Mouse (Mus musculus): ENCODE data around the gene Gnat2. TPM values are rescaled to one million over a fixed set of nuclear protein-coding genes. Genes with fewer than 3 reads are reported as not detected.

Gene Gnat2
- polyA plus RNA-seq (2016; fragmentation: Nextera tagmentation; extraction: Ambion mirVana), result 2.7 and 3.3 TPM in 2 replicates

GRCm38 (mm10) chr3:108092536-108093115 lies at the start of gene Gnat2:
Gnat2 (plus strand) TSS chr3:108092789.
- Histone ChIP-seq H3K36me3 (no peaks in the 10 kb centered on the region), H3K9ac (0 out of 2 replicates have a peak within 1 kb of the TSS, but pooled peaks have one; percentile 18), H3K4me1 (peaks cover 73% of the 10 kb centered on the region), H3K27ac (peak within 1 kb of the TSS; percentile 52; the same call in 1 of the 2 replicates), H3K4me3 (no peak within 1 kb of the TSS), H3K9me3 (replicated peaks) (no peaks in the 10 kb centered on the region), H3K4me2 (no peak within 1 kb of the TSS), H3K27me3 (replicated peaks) (no peaks in the 10 kb centered on the region)
- no peak for ATAC-seq
- 79% methylated on average over 15 of the region's 15 CpGs for WGBS (ENCODE audit: insufficient replicate concordance)

- Histone ChIP-seq H3K9me3 (replicated peaks) (no peaks in the 10 kb centered on the region), H3K4me2 (peak within 1 kb of the TSS; percentile 94), H3K27me3 (replicated peaks) (no peaks in the 10 kb centered on the region), H3K4me1 (peaks cover 46% of the 10 kb centered on the region), H3K36me3 (no peaks in the 10 kb centered on the region), H3K4me3 (peak within 1 kb of the TSS; percentile 66), H3K9ac (peak within 1 kb of the TSS; percentile 73), H3K27ac (peak within 1 kb of the TSS; percentile 86)
- 3% methylated on average over 29 of the region's 29 CpGs for WGBS (ENCODE audit: insufficient replicate concordance)
- ATAC-seq, result peak; percentile 96
These were observed 48.0 kb upstream of the Gnat2 start, which contains the start of gene Gstm4 for GRCm38 (mm10) chr3:108044394-108045140. Gstm4 (minus strand) TSS chr3:108044894.

- Histone ChIP-seq H3K4me1 (peaks cover 37% of the 10 kb centered on the region), H3K36me3 (no peaks in the 10 kb centered on the region), H3K9ac (no peak overlapping the region), H3K4me3 (no peak overlapping the region), H3K9me3 (replicated peaks) (no peaks in the 10 kb centered on the region), H3K27ac (no peak overlapping the region), H3K4me2 (no peak overlapping the region), H3K27me3 (replicated peaks) (0 out of 2 replicates have a peak, but pooled peaks cover 2% of the 10 kb centered on the region)
- no peak for ATAC-seq
- 68% methylated on average over 2 of the region's 2 CpGs for WGBS (ENCODE audit: insufficient replicate concordance)
These were observed 45.5 kb upstream of the Gnat2 start for GRCm38 (mm10) chr3:108046944-108047655.

GRCm38 (mm10) chr3:108048306-108048705 lies 44.3 kb upstream of the Gnat2 start:
- H3K4me3 ChIP-seq, result no peak overlapping the region
- H3K36me3 ChIP-seq, result no peaks in the 10 kb centered on the region
- 74% methylated on average over 3 of the region's 3 CpGs for WGBS (ENCODE audit: insufficient replicate concordance)
- no peaks in the 10 kb centered on the region for H3K9me3 ChIP-seq (replicated peaks)
- no peak overlapping the region for H3K9ac ChIP-seq
- H3K4me2 ChIP-seq, result no peak overlapping the region
- no peak overlapping the region for H3K27ac ChIP-seq
- no peak for ATAC-seq
- peaks cover 35% of the 10 kb centered on the region for H3K4me1 ChIP-seq
- H3K27me3 ChIP-seq (replicated peaks), result 0 out of 2 replicates have a peak, but pooled peaks cover 2% of the 10 kb centered on the region

- Histone ChIP-seq H3K27me3 (replicated peaks) (0 out of 2 replicates have a peak, but pooled peaks cover 2% of the 10 kb centered on the region), H3K4me2 (no peak overlapping the region), H3K4me3 (no peak overlapping the region), H3K4me1 (peaks cover 13% of the 10 kb centered on the region), H3K27ac (no peak overlapping the region), H3K36me3 (no peaks in the 10 kb centered on the region), H3K9me3 (replicated peaks) (no peaks in the 10 kb centered on the region), H3K9ac (no peak overlapping the region)
- no peak for ATAC-seq
- 77% methylated on average over 5 of the region's 5 CpGs for WGBS (ENCODE audit: insufficient replicate concordance)
These were observed 42.1 kb upstream of the Gnat2 start for GRCm38 (mm10) chr3:108050493-108050892.

GRCm38 (mm10) chr3:108061420-108061819 lies 31.2 kb upstream of the Gnat2 start:
- ATAC-seq, result no peak
- no peak overlapping the region for H3K9ac ChIP-seq
- H3K9me3 ChIP-seq (replicated peaks), result no peaks in the 10 kb centered on the region
- H3K4me3 ChIP-seq, result no peak overlapping the region
- H3K4me2 ChIP-seq, result peak overlapping the region; percentile 33
- H3K27me3 ChIP-seq (replicated peaks), result no peaks in the 10 kb centered on the region; the same call in 1 of the 2 replicates
- no peak overlapping the region for H3K27ac ChIP-seq
- no peaks in the 10 kb centered on the region for H3K36me3 ChIP-seq
- 6% methylated on average over 7 of the region's 7 CpGs for WGBS (ENCODE audit: insufficient replicate concordance)
- H3K4me1 ChIP-seq, result 0 out of 2 replicates have a peak, but pooled peaks cover 3% of the 10 kb centered on the region

- Histone ChIP-seq H3K36me3 (no peaks in the 10 kb centered on the region), H3K9me3 (replicated peaks) (no peaks in the 10 kb centered on the region), H3K9ac (no peak overlapping the region), H3K27ac (no peak overlapping the region), H3K4me1 (0 out of 2 replicates have a peak, but pooled peaks cover 3% of the 10 kb centered on the region), H3K4me3 (no peak overlapping the region), H3K4me2 (no peak overlapping the region), H3K27me3 (replicated peaks) (no peaks in the 10 kb centered on the region; the same call in 1 of the 2 replicates)
- ATAC-seq, result no peak
- 77% methylated on average over 8 of the region's 8 CpGs for WGBS (ENCODE audit: insufficient replicate concordance)
These were observed 29.9 kb upstream of the Gnat2 start for GRCm38 (mm10) chr3:108062648-108063047.

- 76% methylated on average over 4 of the region's 4 CpGs for WGBS (ENCODE audit: insufficient replicate concordance)
- H3K4me2 ChIP-seq, result no peak overlapping the region
- no peak overlapping the region for H3K9ac ChIP-seq
These were observed 27.9 kb upstream of the Gnat2 start for GRCm38 (mm10) chr3:108064672-108065071.

GRCm38 (mm10) chr3:108065551-108065950 lies 27.0 kb upstream of the Gnat2 start:
- no peak for ATAC-seq

More at GRCm38 (mm10) chr3:108064672-108065071, 27.9 kb upstream of the Gnat2 start:
- H3K36me3 ChIP-seq, result no peaks in the 10 kb centered on the region
- H3K27ac ChIP-seq, result no peak overlapping the region
- no peak overlapping the region for H3K4me3 ChIP-seq
- H3K4me1 ChIP-seq, result peaks cover 17% of the 10 kb centered on the region
- no peaks in the 10 kb centered on the region; the same call in 1 of the 2 replicates for H3K27me3 ChIP-seq (replicated peaks)
- H3K9me3 ChIP-seq (replicated peaks), result no peaks in the 10 kb centered on the region
- peak; percentile 9; the same call in 1 of the 2 replicates for ATAC-seq

GRCm38 (mm10) chr3:108067370-108067934 lies 25.1 kb upstream of the Gnat2 start:
- Histone ChIP-seq H3K4me2 (no peak overlapping the region), H3K9me3 (replicated peaks) (no peaks in the 10 kb centered on the region), H3K4me3 (no peak overlapping the region), H3K27ac (0 out of 2 replicates have a peak overlapping the region, but pooled peaks have one; percentile 25), H3K9ac (no peak overlapping the region), H3K36me3 (peaks cover 9% of the 10 kb centered on the region), H3K27me3 (replicated peaks) (no peaks in the 10 kb centered on the region; the same call in 1 of the 2 replicates), H3K4me1 (peaks cover 24% of the 10 kb centered on the region)
- ATAC-seq, result no peak
- 64% methylated on average over 6 of the region's 6 CpGs for WGBS (ENCODE audit: insufficient replicate concordance)

More at GRCm38 (mm10) chr3:108065551-108065950, 27.0 kb upstream of the Gnat2 start:
- Histone ChIP-seq H3K36me3 (no peaks in the 10 kb centered on the region), H3K9ac (no peak overlapping the region), H3K27me3 (replicated peaks) (no peaks in the 10 kb centered on the region; the same call in 1 of the 2 replicates), H3K9me3 (replicated peaks) (no peaks in the 10 kb centered on the region), H3K4me3 (no peak overlapping the region), H3K4me1 (peaks cover 25% of the 10 kb centered on the region), H3K4me2 (no peak overlapping the region), H3K27ac (no peak overlapping the region)
- WGBS (ENCODE audit: insufficient replicate concordance), result 76% methylated on average over 9 of the region's 9 CpGs

- no peak overlapping the region for H3K4me3 ChIP-seq
- no peak overlapping the region for H3K9ac ChIP-seq
- no peaks in the 10 kb centered on the region for H3K9me3 ChIP-seq (replicated peaks)
- H3K27me3 ChIP-seq (replicated peaks), result no peaks in the 10 kb centered on the region; the same call in 1 of the 2 replicates
- peaks cover 24% of the 10 kb centered on the region for H3K4me1 ChIP-seq
- no peak for ATAC-seq
- H3K36me3 ChIP-seq, result peaks cover 22% of the 10 kb centered on the region
- WGBS (ENCODE audit: insufficient replicate concordance), result 7% methylated on average over 1 of the region's 1 CpGs
- no peak overlapping the region for H3K4me2 ChIP-seq
- peak overlapping the region; percentile 57 for H3K27ac ChIP-seq
These were observed 23.8 kb upstream of the Gnat2 start for GRCm38 (mm10) chr3:108068826-108069225.

Measured in liver, embryonic 12.5 days (tissue).